Mouse (Mus musculus) adrenal gland, adult 8-10 months (tissue): ENCODE measurements at regions not wholly inside any gene's neighbourhood (a gene's known extent, or its start where the extent isn't known, plus 50 kb on each side); places are given as distances from the start of the nearest gene placed in this dataset.

Experiments
- DNase-seq: peaks from one replicate; pipeline ENCODE4 v3.0.0; 2022

DNA sequence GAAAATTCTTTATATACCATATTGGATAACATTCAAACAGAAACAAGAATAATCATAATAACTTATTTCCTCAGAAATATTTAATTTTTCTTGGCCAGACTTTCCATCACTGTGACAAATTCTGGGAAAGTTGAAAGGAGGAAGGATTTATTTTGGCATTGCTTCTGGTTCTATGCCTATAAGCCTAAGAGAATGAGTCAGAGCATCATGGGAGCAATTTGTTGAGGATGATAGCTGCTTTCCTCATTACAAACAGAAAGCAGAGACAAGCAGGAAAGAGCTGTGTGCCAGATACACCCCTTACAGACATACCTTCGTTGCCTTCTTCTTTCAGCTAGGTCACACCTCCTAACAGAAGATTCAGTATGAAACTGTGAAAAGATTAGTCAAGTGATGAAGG is 115.3 kb downstream of the Rgs21 start:
- no peak for DNase-seq

DNA sequence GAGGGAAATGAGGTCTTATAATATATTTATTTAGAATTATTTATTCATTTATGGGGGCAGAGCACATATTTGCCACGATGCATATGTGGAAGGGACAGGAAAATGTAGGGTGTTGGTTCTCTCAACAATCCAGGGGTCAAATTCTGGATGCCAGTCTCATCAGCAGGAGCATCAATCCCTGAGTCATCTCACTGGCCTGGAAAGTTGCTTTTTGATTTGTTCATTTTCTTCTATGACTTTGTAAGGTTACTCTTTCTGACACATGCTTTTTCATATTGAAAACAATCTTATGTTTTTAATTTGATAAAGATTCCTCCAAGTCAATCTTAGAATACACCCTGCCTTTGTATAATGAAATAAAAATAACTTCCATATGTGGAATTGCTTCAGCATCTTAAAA is 115.7 kb downstream of the Rgs21 start:
- no peak for DNase-seq

DNA sequence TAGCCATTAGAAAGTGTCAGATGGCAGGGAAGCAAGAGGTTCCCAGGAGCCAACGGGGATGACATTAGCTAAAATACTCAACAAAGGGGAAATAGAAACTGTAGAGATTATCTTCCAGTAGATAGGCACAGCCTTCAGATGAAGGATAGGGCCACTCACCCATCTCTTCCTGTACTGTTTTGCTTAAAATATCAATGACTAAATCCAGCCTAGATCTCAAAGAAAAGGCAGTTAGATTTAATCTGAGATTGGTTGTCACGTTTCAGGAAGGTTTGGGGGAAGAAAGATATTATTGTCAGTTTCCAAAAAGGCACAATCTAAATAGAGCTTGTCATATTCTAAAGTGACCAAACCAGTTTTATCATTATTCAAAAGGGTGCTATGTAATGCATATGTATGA is 130.8 kb downstream of the Rgs21 start:
- DNase-seq: no peak

DNA sequence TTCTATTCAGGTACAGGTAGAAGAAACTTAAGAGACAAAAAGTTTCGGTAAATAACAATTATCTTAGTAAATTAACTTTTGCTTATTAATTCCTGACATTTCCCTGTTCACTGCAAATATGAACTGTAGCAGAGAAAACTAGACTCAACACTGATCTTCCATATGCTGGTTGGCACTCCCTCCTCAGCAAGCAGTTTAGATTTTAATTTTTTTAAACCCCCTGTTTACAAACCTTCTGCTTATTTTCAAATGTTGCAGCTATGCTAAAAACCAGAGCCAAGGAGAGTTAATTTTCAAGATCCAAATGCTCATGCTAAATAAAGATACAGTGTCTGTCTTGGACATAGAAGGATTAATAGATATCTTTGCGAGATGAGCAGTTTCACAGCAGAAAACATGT is 134.7 kb downstream of the Rgs21 start:
- DNase-seq: no peak

DNA sequence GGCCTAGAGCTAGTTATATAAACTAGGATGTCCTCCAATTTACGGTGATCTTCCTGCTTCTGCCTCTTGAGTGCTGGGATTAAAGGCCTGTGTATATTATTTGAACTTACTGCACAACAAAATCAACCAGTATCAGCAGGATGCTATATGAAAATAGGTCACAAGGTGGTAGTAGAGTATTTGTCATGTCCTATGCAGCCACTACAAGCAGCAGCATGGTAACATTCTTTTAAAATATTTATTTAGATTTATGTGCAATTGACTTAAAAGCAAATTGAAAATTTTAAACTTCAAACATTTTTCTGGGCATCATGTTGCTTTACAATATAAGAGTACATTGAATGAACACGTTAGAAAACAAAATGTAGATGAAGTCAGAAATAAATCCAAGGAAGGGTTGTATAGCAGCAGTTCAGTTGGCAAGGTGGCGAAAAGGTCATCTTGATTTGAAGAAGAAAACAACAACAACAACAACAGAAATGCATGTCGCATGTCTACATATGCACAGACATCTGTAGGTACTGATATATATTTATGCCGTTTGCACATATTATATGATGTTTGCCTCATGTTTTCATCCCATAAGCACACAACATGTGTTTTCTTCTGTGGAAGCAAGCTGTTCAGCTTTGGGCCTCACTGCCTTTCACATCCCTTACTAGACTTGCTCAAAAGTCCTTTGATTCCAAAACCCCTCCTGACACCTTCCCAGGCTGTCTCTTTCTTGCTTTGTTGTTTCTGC is 135.8 kb downstream of the Rgs21 start:
- DNase-seq: no peak

DNA sequence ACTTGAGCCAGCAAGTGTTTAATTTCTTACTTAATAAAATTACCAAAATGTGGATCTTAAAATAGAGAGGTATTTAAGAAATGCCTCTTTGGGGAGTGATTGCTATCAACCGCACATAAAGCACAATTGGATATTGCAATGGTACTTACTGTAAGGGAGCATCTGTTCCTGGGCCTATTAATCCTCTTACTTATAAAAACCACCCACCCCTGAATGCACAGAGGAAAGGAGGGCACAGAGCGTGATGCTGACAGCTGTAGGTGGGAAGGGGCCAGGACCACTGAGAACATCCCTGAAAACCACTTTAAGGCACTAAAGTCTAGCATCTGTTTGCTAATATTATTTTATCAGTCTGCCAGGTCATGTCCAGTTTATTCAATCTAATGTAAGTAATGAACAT is 146.1 kb downstream of the Rgs21 start:
- no peak for DNase-seq

DNA sequence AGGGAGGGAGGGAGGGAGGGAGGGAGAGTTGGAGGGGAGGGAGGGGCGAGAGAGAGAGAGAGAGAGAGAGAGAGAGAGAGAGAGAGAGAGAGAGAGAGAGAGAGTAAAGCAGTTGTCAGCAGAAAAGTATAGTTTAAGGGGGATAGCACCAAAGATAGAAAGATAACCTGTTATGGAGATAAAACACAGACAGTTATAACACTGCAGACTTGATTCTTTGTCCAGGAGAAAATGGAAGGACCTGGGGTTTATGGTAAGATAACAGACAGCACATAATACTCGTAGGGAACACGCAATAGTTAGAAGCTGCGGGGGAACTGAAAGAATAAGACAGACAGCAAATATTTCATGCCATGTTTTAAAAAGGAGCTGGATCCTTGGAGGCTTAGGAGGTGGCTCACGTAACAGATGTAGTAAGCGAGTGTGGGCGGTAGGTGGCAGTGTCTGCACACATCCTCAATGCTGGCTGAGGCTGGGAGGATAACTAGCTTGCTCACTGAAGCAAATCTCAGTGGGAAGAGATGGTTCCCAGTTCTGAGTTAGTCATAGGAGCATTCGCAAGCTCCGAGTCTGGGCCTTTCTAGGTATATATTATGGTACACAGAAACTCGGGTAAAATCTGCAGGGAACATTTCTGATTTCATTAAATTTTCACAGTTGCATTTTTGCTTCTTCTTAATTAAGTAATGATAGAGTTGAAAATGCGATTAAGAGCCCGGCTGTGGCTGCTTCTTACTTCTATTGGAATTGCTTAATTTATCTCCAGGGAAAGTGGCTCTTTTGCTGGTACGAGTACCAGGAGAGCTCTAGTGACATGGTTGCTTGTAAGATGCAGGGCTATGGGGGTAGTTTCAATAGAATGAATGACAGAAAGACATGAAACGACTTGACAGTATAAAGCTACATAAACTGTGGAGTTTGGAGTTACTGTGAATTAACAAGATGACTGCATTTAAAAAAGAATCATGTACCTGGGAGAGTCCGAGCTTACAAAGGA is 157.6 kb upstream of the Rgs1 start:
- peak; percentile 44 for DNase-seq

DNA sequence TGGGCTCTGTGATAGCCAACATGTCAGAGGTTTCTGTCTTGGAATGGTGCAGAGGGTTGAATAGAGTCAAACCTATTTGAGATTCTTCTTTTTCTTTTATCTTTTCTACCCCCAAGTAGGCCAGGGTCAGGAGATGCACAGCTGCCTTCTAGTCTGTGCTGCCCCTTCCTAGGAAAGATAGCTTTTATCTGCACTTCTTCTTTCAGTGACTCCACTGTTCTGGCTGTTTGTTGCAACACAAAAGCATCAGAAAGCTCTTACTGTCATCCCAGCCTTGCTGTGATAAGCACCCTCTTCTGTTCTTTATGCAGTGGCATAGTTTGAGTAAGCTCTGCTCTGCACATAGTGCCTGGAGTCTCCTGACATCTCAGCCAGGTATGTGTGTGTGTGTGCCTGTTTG is 156.7 kb upstream of the Rgs1 start:
- no peak for DNase-seq

DNA sequence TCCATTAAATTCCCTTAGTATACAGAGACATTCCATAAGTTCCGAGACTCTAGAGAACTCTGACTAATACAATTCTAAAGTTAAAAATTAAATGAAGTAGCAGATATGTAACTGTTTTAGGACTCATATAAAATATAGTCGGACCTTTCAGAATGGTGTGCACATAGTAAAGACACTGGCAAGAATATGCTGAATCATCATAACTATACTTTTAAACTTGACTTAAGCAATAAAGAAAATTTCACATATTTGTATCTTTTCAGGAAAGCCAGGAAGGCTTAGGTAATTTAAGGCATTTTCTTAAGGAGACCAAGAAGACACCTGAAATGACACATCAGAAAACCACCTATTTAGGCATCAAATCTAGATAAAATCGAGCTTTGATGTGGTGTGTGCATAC is 156.0 kb upstream of the Rgs1 start:
- no peak for DNase-seq

DNA sequence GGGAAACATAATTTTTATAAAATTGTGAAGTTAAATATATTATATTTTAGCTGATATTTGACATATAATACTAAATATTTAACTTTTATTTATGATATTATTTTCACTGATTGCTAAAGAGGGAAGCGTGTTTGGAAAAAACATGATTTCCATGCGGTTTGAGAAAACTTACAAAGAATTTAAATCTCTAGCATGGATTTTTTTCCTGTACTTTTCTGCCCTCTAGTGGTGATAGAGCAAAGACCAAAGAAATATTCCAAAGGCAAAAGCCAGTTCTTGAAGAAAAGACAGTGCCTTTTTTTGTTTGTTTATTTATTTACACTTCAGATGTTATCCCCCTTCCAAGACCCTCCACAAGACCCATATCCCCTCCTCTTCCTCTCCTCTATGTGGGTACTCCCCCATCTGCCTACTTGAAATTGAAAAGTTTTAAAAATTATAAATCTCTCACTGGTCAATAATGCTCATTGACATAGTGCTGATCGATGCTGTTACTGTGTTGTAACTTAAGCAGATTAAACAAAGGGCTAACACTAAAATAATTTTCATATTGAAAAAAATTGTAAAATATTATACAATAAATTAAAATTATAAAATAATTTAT is 131.1 kb upstream of the Rgs1 start:
- DNase-seq: no peak

DNA sequence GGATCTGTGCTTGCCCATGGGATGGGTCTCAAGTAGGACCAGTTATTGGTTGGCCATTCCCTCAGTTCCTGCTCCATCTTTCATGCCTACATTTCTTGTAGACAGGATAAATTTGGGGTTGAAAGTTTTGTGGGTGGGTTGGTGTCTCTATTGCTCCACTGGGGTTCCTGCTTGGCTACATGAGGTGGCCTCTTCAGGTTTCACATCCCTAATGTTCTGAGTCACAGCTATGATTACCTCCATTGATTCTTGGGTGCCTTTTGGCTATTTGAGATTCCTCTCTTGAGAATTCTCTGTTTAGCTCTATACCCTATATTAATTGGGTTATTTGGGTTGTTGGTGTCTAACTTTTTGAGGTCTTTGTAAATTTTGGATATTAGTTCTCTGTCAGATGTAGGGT is 125.1 kb upstream of the Rgs1 start:
- DNase-seq: no peak

DNA sequence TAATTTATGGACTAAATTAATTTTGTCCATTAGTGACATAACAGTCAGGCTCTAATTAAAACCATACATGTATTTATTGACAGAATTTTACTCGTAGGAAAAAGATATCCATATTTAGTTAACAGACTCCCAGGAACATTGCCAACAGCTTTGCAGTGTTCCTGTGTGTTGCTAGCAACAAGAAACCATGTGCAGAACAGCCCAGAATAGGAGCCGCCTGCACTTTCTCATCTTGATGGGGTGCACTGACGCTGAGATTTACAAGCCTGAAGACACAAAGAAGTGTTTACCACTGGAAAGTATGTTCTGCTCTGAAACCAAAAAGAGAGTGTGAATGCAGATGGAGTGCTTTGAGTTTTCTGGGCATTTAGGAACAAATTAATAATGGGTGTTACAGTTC is 118.5 kb upstream of the Rgs1 start:
- no peak for DNase-seq

DNA sequence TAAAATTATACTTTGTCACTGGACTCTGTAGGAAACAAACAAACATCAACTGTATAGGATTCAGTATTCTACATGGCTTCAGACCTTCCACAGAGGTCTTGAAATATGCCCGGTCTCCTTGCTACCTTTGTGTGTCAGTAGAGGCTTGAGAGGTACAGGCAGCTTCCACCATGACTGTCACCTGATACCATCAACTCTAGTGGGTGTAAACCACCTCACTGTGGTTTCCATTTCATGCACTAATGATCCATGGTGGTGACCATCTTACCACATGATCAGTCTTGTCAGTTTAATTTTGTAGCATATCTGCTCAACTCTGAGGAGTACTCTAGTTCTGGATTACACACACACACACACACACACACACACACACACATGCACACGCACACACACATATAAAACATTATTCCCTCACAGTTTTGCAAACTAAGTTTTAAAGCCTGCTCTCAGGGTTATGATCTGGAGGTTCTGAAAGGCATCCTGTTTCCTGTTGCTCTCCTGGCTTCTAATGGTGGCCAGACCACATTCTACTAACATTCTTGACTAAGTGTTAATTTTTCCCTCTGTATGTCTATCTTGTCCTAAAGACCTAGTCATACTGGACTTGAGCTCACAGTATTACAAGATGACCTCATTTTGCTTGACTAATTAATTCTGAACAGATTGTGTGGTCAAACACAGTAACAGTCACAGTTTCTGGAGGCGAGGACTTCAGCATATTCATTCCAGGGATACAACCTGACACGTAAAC is 106.7 kb upstream of the Rgs1 start:
- DNase-seq: no peak

DNA sequence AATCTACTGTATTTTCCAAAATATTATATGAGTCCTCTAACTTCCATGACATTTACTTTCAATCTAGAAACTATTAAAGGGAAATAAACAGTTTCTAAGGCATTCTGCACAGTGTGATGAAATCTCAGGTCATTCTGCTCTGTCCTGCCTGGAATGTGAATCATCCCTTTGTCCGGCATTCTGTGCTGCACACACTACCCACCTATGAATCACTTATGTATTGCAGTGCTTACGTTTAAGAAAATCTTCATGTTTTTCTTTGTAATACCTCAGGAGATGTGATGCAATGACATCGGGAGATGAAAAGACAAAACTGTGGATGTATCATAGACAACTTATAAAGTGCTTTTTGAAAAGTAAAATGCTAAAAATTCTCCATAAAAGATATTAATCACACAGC is 106.0 kb upstream of the Rgs1 start:
- no peak for DNase-seq

DNA sequence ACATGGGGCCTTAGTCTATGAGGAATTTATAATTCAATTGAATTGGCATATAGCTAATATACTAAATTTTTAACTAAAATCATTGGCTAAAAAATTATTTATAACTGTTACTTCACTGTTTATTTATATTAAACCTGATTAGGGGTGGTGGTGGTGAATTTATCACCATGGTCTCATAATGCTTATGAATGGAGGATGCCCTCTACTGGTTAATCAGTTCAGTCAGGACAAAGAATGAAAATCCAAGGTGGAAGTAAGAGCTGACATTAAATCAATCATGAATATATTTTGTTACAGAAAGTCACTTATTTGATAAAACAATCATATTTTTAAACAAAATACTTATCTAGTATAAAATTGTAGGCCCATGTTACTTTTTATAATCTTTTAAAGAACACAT is 104.3 kb upstream of the Rgs1 start:
- no peak for DNase-seq

DNA sequence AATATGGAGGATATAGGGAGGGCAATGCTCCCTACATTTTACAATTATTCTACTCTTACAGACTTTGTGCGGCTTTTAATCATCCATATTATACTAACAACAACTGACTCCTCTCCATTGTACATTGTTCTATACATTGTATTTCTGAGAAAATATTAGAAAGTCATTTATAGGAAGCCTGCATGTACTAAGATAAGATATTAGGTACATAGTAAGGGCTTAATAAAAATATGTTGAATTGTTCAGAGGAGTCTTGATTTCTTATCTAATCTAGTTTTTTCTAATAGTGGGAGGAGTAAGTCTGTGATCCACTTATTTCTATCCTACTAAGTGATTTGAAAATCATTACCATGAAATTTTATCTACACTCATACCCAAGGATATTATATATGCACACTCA is 94.8 kb upstream of the Rgs1 start:
- DNase-seq: no peak

DNA sequence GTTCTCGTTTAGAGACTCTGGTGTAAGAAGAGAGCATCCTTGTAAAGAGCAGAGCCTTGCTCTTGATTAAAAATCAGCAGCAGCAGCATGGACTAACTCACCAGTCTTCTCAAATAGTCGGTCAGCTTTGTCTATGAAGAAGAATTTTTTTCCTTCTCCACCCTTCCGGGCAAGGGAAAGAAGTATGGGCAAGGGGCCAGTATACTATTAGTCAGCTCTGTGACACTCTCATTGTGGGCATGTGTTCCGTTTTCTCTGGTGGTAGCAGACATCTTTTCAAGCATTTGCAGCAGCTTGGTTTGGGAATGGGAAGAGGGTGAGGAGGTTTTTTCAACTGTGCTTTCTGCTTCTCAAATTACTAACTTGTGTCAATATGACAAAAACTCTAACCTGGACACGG is 94.3 kb upstream of the Rgs1 start:
- no peak for DNase-seq

DNA sequence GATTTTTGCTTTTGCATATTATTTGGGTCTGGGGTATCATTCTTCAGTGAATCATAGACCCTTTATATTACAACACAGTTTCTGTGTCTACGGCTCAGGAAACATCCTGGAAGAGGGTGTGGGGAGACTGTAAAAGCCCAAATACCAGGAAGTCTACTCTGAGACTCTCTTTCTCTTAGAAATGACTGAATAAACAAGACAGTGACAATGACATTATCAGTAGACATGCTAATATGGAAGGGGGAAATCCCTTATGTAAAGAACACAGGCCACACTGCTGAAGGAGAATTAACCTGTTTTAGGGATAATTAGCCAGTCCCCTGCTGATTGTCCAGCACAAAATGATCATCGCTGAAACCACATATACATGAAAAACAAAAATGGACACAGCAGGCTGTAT is 88.5 kb upstream of the Rgs1 start:
- DNase-seq: no peak

DNA sequence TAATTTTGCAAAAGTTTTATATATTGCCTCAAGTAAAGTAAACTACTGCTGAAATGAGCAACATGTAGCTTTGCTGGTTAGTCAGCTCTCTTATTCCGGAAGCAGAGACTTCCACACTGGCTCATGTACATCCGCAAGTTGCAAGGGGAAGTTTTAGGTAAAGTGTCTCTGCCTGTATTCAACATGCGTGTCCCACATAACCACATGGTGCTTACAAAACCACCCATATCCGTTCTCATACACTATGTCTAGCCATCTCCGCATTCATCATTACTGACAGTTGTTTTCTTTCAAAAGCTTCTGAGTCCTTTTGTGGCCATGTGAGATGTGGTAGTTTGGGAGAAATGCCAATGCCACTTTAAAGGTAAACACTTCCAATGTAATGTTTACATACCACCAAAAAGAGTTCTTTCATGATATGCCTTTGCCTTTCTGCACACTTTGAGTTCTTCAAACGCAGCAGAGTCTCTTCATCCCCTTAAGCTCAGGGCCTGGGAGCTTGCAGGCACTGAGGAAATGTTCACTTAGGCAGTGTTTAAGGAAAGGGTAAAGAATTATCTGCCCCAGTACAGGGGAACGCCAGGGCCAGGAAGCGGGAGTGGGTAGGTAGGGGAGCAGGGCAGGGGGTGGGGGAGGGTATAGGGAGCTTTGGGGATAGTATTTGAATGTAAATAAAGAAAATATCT is 81.5 kb upstream of the Rgs1 start:
- DNase-seq: no peak

DNA sequence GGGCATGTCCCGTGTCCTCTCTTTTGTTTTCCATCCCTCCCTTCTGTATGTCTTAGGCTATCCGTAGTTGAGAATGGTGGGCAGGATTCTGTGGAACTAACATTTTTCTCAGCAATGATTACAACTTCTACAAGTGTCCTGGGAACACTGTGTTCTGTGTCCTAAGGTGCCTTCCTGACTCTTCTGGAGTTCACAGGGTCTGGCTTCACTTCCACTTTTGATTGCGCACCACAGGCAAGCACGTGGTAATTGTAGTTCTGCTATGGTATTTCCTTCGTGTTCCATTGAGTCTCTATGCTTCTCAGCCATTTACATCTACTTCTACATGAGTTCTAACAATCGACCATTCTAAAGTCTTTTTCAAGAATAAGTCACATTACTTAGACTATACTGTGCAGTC is 70.4 kb upstream of the Rgs1 start:
- DNase-seq: peak; percentile 2

DNA sequence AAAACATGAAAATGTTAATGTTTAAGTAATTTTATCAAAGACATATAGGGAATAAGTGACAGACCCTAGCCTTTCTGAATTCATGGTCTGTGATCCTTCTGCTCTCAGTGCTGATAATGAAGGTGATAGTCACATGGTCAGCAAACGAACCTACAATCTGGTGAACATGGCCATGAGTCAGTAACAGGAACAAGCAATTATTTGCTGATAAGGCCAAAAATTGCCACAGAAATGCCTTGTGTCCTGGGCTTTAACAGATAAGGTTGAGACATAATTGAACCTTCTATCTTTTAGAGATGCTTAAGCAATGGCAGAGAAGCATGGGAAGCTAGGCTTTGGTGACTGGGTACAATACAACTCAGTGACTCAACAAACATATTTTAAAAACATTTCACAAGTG is 69.2 kb upstream of the Rgs1 start:
- no peak for DNase-seq

DNA sequence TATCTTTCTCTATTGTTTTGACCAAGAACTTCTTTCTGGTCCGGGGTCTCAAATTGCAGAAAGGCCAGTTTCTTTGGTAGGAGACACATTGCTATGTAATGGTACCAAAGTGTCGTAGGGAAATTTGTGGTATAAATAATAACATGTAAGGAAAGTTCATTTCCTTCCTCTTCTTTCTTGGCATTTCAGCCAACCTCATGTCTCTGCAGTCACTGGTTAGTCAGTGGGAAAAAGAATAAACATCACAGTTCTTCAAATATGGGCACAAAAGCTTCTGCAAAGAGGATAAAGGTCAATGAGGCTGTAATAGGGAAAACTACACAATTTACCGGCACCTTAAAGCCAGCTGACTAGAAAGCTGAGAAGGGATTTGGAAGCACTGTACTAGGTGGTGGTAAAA is 68.5 kb upstream of the Rgs1 start:
- no peak for DNase-seq
